Mouse (Mus musculus) stomach, embryonic 16.5 days (tissue): ENCODE data around the gene Zbtb8a. TPM values are rescaled to one million over a fixed set of nuclear protein-coding genes. Genes with fewer than 3 reads are reported as not detected.

ENCODE experiments used
- ATAC-seq: fragments of 200-750 bp; cut with Nextera tagmentation; 2 replicates; pipeline ENCODE4 v1.8.0; 2017; ENCODE audit warnings: moderate number of reproducible peaks, moderate TSS enrichment; ENCODE audit not compliant: insufficient read depth, low FRiP score
- H3K27ac ChIP-seq: fragments of 300-500 bp; sonication (generic); 2 replicates; pipeline ENCODE4 v1.5.1; 2014; ENCODE audit warnings: low read length
- H3K27me3 ChIP-seq: fragments of 300-500 bp; sonication (generic); 2 replicates; pipeline ENCODE4 v1.6.1; 2014; ENCODE audit warnings: low read length, control low read depth, mixed read lengths; ENCODE audit not compliant: control insufficient read depth, insufficient read depth
- H3K36me3 ChIP-seq: fragments of 300-500 bp; sonication (generic); 2 replicates; pipeline ENCODE4 v1.6.1; 2014; ENCODE audit warnings: low read length; ENCODE audit not compliant: control insufficient read depth, insufficient read depth
- H3K4me1 ChIP-seq: fragments of 300-500 bp; sonication (generic); 2 replicates; pipeline ENCODE4 v1.6.1; 2014; ENCODE audit warnings: low read length, control low read depth, mixed read lengths; ENCODE audit not compliant: control insufficient read depth, insufficient read depth
- H3K4me2 ChIP-seq: fragments of 300-500 bp; sonication (generic); 2 replicates; pipeline ENCODE4 v1.6.1; 2014; ENCODE audit warnings: low read depth, low read length, mixed read lengths
- H3K4me3 ChIP-seq: fragments of 300-500 bp; sonication (generic); replicated peaks from 2 replicates; pipeline ENCODE4 v1.5.1; 2014; ENCODE audit warnings: mild to moderate bottlenecking, low read length
- H3K9ac ChIP-seq: fragments of 300-500 bp; sonication (generic); 2 replicates; pipeline ENCODE4 v1.6.1; 2014; ENCODE audit warnings: low read length
- H3K9me3 ChIP-seq: fragments of 300-500 bp; sonication (generic); replicated peaks from 2 replicates; pipeline ENCODE4 v1.6.1; 2016; ENCODE audit warnings: low read length, control low read depth; ENCODE audit not compliant: control insufficient read depth
- WGBS: fragments of 180-500 bp; shearing (Covaris S2); extraction: QIAGEN DNeasy Blood & Tissue Kit; methylation state at CpG from one replicate; pipeline ENCODE4 v1.1.7; 2014; 5-methylcytosine and 5-hydroxymethylcytosine counted together
- polyA plus RNA-seq: library from polyadenylated mRNA; unstranded; fragments of >200 nt; fragmentation: Nextera tagmentation; extraction: Ambion mirVana; gene quantifications from 2 replicates; pipeline ENCODE4 v1.2.1, GENCODE M21; 2015

The Zbtb8a gene
- polyA plus RNA-seq, 1 experiment from 2014 or later, result 17.4 TPM

DNA sequence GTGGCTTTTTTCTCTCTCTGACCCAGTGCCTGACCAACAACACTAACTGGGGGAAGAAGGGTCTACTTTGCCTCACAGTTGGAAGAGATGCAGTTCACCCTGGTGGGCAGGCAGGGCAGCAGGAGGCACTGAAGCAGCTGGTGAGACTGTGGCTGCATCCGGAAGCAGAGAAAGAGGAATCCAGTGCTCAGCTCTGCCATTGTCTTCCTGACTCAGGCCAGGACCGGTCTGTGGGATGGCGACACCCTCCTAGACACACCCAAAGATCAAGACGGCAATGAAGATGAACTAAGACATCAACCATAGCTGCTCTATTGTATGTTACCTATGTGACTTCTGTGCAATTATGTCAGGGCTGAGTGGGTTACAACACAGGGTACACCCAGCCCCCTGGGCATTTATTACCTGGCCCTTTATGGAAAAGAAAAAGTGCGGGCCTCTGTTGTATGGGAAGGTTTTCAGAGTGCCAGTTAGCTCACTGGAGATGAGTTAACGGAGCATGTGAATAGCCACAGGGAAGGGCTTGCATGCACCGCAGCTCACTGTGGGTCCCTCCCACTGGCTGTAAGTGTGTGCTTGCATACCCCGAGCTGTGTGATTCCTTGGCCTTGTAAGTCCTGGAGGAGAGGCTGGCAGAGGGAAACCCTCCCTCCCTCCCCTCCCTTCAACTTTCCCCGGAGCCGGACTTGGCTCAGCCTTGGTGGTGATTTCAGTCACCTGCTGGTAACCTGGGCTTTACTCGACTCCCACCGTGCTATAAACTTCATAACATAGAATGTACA lies 16.4 kb upstream of the Zbtb8a start:
- Histone ChIP-seq H3K36me3 (no peaks in the 10 kb centered on the region), H3K9ac (0 out of 2 replicates have a peak overlapping the region, but pooled peaks have one; percentile 33), H3K4me1 (peaks cover 2% of the 10 kb centered on the region; the same call in 1 of the 2 replicates), H3K27ac (no peak overlapping the region), H3K4me3 (no peak overlapping the region), H3K9me3 (no peaks in the 10 kb centered on the region), H3K27me3 (no peaks in the 10 kb centered on the region), H3K4me2 (no peak overlapping the region)
- WGBS, result 42% methylated on average over 12 of the region's 12 CpGs
- peak; percentile 66; the same call in 1 of the 2 replicates for ATAC-seq

DNA sequence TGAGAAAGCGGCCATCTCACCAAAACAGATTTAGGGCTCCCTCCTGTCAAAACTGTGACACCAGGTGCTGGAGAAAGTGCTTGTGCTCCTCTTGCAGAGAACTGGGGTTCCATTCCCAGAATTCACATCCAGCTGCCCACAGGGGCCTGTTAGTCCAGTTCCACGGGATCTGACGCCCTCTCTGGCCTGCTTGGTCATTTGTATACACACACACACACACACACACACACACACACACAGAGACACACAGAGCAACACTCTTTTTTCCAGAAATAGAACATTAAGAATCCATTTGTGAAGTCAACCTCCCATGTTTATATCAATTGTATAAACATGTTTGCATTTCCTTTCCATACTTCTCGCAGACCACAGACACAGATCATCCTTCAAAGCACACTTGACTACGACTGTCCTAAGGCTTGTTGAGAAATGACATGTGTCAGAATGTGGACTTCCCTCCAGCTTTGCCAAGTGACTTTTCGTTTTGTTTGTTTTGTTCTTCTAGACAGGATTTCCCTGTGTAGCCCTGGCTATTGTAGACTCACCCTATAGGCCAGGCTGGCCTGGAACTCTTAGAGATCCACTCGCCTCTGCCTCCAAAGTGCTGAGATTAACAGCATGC lies 13.1 kb upstream of the Zbtb8a start:
- peaks cover 2% of the 10 kb centered on the region; the same call in 1 of the 2 replicates for H3K4me1 ChIP-seq
- WGBS, result 61% methylated on average over 7 of the region's 7 CpGs

DNA sequence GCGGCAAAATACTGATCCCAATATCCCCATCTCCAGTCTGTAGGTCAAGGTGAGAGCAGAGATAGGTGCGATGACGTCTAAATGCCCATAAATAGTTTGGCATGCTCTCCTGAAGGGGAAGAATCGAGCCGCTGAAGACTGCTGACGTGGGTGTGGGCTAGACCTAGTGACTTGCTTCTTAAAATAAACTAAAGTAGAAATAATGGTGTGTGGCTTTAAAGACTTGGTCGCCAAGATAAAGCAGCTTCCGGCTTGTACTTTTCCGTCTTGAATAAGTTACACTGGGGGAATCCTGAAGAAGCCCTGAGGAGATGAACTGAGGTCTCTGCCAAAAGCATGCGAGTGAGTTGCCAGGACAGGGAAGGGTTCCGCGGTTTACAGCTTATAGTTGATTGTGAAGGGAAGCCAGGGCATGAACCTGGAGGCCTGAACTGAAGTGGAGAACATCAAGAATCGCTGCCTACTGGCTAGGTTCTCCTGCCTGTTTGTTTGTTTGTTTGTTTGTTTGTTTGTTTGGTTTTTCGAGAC lies 12.4 kb upstream of the Zbtb8a start:
- no peak overlapping the region for H3K27ac ChIP-seq
- H3K9me3 ChIP-seq, result no peaks in the 10 kb centered on the region
- 81% methylated on average over 14 of the region's 14 CpGs for WGBS
- no peak overlapping the region for H3K4me2 ChIP-seq
- H3K36me3 ChIP-seq, result no peaks in the 10 kb centered on the region
- no peaks in the 10 kb centered on the region for H3K27me3 ChIP-seq
- H3K4me1 ChIP-seq, result peaks cover 2% of the 10 kb centered on the region; the same call in 1 of the 2 replicates
- H3K4me3 ChIP-seq, result no peak overlapping the region
- no peak overlapping the region for H3K9ac ChIP-seq
- no peak for ATAC-seq

More for the DNA sequence above, 13.1 kb upstream of the Zbtb8a start:
- H3K4me3 ChIP-seq, result no peak overlapping the region
- no peak overlapping the region for H3K27ac ChIP-seq
- no peaks in the 10 kb centered on the region for H3K9me3 ChIP-seq
- no peak overlapping the region for H3K4me2 ChIP-seq
- H3K36me3 ChIP-seq, result no peaks in the 10 kb centered on the region
- no peaks in the 10 kb centered on the region for H3K27me3 ChIP-seq
- no peak for ATAC-seq
- H3K9ac ChIP-seq, result no peak overlapping the region

DNA sequence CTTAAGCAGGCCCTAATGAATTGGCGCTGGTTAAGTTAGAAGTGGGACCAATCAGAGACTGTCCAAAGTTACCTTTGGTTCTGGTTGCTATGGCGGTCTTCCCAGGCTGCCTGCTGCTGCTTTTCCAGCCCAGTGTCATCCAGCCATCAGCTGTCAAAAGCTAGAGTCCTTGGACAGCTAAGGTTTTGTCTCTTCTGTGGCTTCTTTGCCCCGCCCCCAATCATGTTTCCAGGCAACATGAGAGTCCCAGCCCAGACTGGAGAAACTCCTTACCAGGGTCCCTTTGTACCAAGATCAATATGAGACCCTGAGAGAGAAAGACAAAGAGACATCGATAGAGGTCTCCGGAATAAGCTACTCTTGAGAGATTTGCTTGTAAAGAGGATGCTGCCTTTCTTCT lies 10.5 kb upstream of the Zbtb8a start:
- Histone ChIP-seq H3K9me3 (no peaks in the 10 kb centered on the region), H3K4me1 (0 out of 2 replicates have a peak, but pooled peaks cover 7% of the 10 kb centered on the region), H3K27ac (no peak overlapping the region), H3K36me3 (no peaks in the 10 kb centered on the region), H3K4me2 (no peak overlapping the region), H3K27me3 (no peaks in the 10 kb centered on the region), H3K4me3 (no peak overlapping the region), H3K9ac (no peak overlapping the region)
- 77% methylated on average over 5 of the region's 5 CpGs for WGBS
- ATAC-seq, result no peak

DNA sequence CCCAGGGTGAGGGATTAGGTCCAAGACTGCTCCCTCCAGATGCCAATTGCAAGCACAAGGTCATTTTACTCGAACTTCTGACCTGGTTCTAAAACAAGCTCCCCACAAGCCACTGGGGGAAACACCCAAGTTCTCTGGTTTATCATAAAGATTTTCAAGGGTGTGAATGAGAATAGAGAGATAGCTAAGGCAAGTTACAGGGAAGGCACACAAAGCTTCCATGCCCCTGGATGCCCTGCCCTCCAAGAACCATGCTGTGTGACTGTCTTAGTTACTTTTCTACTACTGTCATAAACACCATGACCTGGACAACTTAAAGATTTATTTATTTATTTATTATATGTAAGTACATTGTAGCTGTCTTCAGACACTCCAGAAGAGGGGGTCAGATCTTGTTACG lies 9.1 kb upstream of the Zbtb8a start:
- no peaks in the 10 kb centered on the region for H3K36me3 ChIP-seq
- H3K9ac ChIP-seq, result no peak overlapping the region
- no peaks in the 10 kb centered on the region for H3K9me3 ChIP-seq
- H3K4me1 ChIP-seq, result 0 out of 2 replicates have a peak, but pooled peaks cover 7% of the 10 kb centered on the region
- 65% methylated on average over 2 of the region's 2 CpGs for WGBS
- no peak overlapping the region for H3K4me2 ChIP-seq
- ATAC-seq, result no peak
- H3K27ac ChIP-seq, result no peak overlapping the region
- H3K4me3 ChIP-seq, result no peak overlapping the region
- no peaks in the 10 kb centered on the region for H3K27me3 ChIP-seq

DNA sequence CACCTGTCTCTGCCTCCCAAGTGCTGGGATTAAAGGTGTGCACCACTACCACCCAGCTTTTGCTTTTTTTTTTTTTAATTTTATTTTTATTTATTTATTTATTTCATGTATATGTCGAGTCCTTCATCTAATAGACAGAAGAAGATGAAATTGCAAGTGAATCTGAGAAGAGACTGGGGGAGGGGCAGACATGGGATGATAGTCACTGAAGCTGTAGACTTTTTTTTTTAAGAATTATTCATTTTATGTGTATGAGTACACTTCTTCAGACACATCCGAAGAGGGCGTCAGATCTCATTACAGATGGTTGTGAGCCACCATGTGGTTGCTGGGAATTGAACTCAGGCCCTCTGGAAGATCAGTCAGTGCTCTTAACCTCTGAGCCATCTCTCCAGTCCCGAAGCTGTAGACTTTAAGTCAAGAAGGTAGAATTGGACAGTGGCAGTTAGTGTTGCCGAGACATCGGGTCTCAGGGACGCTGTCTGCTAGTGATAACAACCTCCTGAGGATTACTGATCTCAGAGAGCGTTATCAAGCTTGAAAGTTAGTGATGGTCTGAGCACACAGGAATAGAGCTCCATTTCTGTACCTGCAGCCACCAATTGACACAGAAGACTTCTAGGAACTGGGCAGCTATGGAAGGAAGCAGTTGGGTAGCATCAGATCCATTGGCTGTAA lies 8.5 kb upstream of the Zbtb8a start:
- no peaks in the 10 kb centered on the region for H3K36me3 ChIP-seq
- no peak overlapping the region for H3K4me2 ChIP-seq
- no peak overlapping the region for H3K27ac ChIP-seq
- H3K27me3 ChIP-seq, result no peaks in the 10 kb centered on the region
- H3K9me3 ChIP-seq, result no peaks in the 10 kb centered on the region
- no peak overlapping the region for H3K9ac ChIP-seq
- H3K4me3 ChIP-seq, result no peak overlapping the region
- no peak; the same call in 1 of the 2 replicates for ATAC-seq
- 90% methylated on average over 8 of the region's 8 CpGs for WGBS
- 0 out of 2 replicates have a peak, but pooled peaks cover 7% of the 10 kb centered on the region for H3K4me1 ChIP-seq

DNA sequence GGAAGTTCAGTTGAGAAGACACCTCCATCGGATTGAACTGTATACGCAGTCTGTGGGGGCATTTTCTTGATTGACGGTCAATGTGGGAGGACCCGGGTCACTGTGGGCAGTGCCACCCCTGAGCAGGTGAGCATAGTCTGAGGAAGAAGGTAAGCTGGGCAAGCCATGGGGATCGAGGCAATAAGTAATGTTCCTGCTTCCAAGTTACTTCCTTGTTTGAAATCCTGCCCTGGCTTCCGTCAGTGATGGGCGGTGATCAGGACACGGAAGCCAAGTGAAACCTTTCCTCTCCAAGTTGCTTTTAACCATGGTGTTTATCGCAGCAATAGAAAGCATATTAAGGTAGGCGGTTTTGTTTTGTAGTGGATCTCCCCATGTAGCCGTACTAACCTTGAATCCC lies 7.8 kb upstream of the Zbtb8a start:
- Histone ChIP-seq H3K27ac (no peak overlapping the region), H3K4me1 (0 out of 2 replicates have a peak, but pooled peaks cover 7% of the 10 kb centered on the region), H3K4me3 (no peak overlapping the region), H3K27me3 (no peaks in the 10 kb centered on the region), H3K4me2 (no peak overlapping the region), H3K9me3 (no peaks in the 10 kb centered on the region), H3K36me3 (no peaks in the 10 kb centered on the region), H3K9ac (no peak overlapping the region)
- WGBS, result 81% methylated on average over 11 of the region's 11 CpGs
- ATAC-seq, result no peak

DNA sequence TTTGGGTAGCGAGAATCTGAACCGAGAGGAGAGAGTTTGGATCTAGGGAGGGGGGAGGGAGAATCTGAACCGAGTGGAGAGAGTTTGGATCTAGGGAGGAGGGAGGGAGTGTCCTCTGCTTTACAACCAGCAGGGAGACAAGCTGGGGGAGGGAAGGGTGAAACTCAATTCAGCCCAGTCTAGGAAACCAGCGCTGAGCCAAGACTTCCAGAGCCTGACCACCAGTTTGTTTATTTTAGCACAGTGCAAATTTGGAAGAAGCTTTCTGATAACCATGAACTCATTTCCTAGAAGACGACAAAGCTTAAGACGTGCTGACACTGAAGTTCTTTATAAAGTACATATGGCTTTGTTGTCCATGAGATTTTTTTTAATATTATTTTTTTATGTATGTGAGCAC lies 6.5 kb upstream of the Zbtb8a start:
- Histone ChIP-seq H3K4me1 (0 out of 2 replicates have a peak, but pooled peaks cover 7% of the 10 kb centered on the region), H3K4me2 (peak overlapping the region; percentile 28), H3K27ac (peak overlapping the region; percentile 82), H3K36me3 (no peaks in the 10 kb centered on the region), H3K27me3 (no peaks in the 10 kb centered on the region), H3K9ac (0 out of 2 replicates have a peak overlapping the region, but pooled peaks have one; percentile 7), H3K9me3 (no peaks in the 10 kb centered on the region), H3K4me3 (no peak overlapping the region)
- 11% methylated on average over 6 of the region's 6 CpGs for WGBS
- peak; percentile 89; the same call in 1 of the 2 replicates for ATAC-seq
